Mouse (Mus musculus) spleen, adult 2 months (tissue): ENCODE measurements at regions not wholly inside any gene's neighbourhood (a gene's known extent, or its start where the extent isn't known, plus 50 kb on each side); places are given as distances from the start of the nearest gene placed in this dataset.

Experiments used
- DNase-seq, 2 experiments: peaks; one replicate each; pipeline versions ENCODE4 v3.0.0 to v3.0.0-alpha.2; 2012 to 2021; ENCODE audit warnings: low spot score in 2 of 2, low read depth in 1 of 2
- H3K27ac ChIP-seq: fragments of 200-500 bp; 2 replicates; pipeline ENCODE4 v1.5.1; 2012; ENCODE audit warnings: low read length, inconsistent platforms; ENCODE audit not compliant: insufficient read depth
- H3K27me3 ChIP-seq: fragments of 200-500 bp; 2 replicates; pipeline ENCODE4 v1.6.1; 2012; ENCODE audit warnings: mild to moderate bottlenecking, moderate library complexity, low read length, inconsistent platforms; ENCODE audit not compliant: control insufficient read depth, insufficient read depth
- H3K36me3 ChIP-seq: fragments of 200-500 bp; 2 replicates; pipeline ENCODE4 v1.6.1; 2012; ENCODE audit warnings: mild to moderate bottlenecking, low read length, inconsistent platforms; ENCODE audit not compliant: control insufficient read depth, insufficient read depth
- H3K4me1 ChIP-seq: fragments of 200-500 bp; 2 replicates; pipeline ENCODE4 v1.6.1; 2011; ENCODE audit warnings: inconsistent platforms; ENCODE audit not compliant: control insufficient read depth, insufficient read depth, insufficient read length
- H3K4me3 ChIP-seq: fragments of 200-500 bp; 2 replicates; pipeline ENCODE4 v1.5.1; 2011; ENCODE audit warnings: mild to moderate bottlenecking, inconsistent platforms; ENCODE audit not compliant: insufficient read depth, insufficient read length; ENCODE audit errors: extremely low read depth
- CTCF ChIP-seq: fragments of 200-500 bp; IDR thresholded peaks from 2 replicates; pipeline ENCODE4 v1.5.1; 2011; ENCODE audit warnings: mild to moderate bottlenecking, inconsistent platforms; ENCODE audit not compliant: insufficient read depth, insufficient read length, insufficient replicate concordance; ENCODE audit errors: extremely low read depth
- POLR2A ChIP-seq: fragments of 200-500 bp; IDR thresholded peaks from 2 replicates; pipeline ENCODE4 v1.6.1; 2011; ENCODE audit warnings: low read depth, low read length, inconsistent platforms
- WGBS: fragments of 180-500 bp; shearing (Covaris S2); methylation state at CpG from one replicate; pipeline ENCODE4 v1.1.7; 2018; 5-methylcytosine and 5-hydroxymethylcytosine counted together

DNA sequence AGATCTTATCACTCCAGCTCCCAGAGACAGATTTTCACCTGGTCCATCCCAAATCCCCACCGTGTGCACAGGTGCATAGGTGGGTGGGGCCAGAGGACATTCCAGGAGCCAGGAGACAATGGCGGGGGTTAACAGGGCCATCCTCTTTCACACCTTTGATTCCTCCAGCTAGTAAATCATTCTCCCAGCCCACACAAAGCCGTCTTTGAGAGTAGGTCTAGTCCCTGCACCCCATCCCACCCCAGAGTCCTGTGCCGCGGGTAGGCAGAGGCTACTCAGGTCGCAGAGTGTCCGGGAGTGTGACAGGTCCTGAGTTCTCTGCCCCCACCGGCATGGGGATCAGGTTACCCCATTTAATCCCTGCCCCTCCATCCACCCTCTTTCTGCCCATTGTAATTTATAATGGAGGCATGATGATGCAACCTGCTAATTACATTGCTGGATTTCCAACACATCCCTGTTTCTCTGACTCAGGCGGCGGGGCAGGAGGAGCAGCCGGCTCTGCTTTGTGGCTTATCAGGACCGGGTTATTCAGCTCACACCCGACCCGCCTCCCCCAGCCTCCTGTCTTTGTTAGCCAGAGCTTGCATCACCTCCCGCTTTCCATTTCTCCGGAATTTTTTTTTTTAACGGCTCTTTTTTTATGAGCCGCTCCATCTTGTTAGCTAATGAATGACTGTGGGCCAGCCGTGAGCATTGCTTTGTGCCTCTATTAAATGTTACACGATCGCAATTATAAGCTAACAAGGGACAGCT, 139.7 kb upstream of the 1600014C23Rik start:
- Histone ChIP-seq H3K27me3 (peaks cover 4% of the 10 kb centered on the region), H3K4me3 (no peak overlapping the region), H3K4me1 (no peaks in the 10 kb centered on the region), H3K27ac (no peak overlapping the region), H3K36me3 (no peaks in the 10 kb centered on the region)
- no peak for DNase-seq
- 30% methylated on average over 21 of the region's 21 CpGs for WGBS
- TF ChIP-seq POLR2A: no peak
- no peak for TF ChIP-seq CTCF

DNA sequence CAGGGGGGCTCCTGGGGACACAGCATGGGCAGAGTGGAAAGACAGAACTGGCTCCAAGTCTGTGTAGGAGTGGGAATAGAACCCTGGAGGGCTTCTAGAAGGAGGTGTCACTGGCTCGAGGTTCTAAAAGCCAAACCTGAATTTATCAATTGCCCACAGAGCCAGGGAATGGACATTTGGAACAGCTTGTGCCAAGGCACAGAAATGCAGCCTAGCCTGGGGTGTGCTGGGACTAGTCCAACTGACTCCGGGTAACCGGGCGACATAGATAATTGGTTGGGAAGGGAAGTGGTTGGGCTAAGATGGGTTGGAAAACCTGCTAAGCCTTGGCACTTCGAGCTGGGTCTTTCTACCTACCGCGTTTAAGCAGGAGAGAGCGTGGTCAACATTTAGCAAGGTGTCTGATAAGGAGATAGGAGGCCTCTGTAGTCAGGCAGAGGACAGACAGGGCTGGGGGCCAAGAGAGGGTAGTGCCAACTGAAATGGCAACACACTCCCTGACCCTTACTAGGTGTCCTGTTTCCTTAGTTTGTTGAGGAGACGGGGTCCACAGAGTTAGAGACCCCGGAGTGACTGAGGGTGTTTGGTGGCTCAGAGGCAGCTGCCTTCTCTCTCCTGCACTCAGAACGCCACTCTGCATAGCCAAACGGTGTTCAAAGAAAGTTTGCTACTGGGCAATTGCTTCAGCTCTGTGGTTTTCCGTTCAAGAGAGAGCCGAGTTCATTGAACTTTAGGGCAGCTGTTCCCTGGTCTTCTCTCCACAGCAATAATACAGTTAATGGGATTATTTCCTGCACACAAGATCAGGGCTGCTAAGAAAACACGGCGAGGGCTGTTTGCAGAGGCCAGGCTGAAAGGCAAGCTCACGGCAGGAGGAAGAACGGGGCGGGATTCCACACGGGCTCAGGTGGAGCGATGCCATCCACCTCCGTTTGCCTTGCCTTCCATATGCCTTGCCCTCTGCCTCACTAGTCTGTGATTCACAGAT, 138.3 kb upstream of the 1600014C23Rik start:
- Histone ChIP-seq H3K27me3 (peaks cover 4% of the 10 kb centered on the region), H3K4me1 (no peaks in the 10 kb centered on the region), H3K27ac (no peak overlapping the region), H3K36me3 (no peaks in the 10 kb centered on the region), H3K4me3 (no peak overlapping the region)
- WGBS: 19% methylated on average over 22 of the region's 22 CpGs
- TF ChIP-seq CTCF (no peak), POLR2A (no peak)
- DNase-seq: no peak

DNA sequence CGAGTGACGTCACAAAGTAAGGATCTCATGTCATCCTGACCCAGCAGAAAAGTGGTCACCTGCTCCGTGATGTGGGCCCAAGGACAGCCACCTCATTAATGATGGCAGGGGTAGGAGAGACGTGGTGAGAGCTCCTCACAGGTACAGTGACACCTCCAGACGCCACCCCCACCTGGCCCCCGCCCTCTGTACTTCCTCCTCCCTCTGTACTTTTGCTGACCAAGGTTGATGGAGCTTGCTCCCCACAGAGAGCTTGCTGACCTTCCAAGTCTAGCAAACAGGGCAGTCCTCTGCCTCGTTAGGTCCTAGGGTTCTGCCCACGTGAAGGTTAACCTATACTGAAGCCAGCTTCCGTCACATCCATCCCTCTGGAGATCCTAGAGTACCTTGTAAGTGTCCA, 137.4 kb upstream of the 1600014C23Rik start:
- Histone ChIP-seq H3K27me3 (peaks cover 4% of the 10 kb centered on the region), H3K4me3 (no peak overlapping the region), H3K4me1 (no peaks in the 10 kb centered on the region), H3K36me3 (no peaks in the 10 kb centered on the region), H3K27ac (no peak overlapping the region)
- no peak for DNase-seq
- no peak for TF ChIP-seq CTCF
- TF ChIP-seq POLR2A: no peak
- WGBS: 69% methylated on average over 9 of the region's 9 CpGs

DNA sequence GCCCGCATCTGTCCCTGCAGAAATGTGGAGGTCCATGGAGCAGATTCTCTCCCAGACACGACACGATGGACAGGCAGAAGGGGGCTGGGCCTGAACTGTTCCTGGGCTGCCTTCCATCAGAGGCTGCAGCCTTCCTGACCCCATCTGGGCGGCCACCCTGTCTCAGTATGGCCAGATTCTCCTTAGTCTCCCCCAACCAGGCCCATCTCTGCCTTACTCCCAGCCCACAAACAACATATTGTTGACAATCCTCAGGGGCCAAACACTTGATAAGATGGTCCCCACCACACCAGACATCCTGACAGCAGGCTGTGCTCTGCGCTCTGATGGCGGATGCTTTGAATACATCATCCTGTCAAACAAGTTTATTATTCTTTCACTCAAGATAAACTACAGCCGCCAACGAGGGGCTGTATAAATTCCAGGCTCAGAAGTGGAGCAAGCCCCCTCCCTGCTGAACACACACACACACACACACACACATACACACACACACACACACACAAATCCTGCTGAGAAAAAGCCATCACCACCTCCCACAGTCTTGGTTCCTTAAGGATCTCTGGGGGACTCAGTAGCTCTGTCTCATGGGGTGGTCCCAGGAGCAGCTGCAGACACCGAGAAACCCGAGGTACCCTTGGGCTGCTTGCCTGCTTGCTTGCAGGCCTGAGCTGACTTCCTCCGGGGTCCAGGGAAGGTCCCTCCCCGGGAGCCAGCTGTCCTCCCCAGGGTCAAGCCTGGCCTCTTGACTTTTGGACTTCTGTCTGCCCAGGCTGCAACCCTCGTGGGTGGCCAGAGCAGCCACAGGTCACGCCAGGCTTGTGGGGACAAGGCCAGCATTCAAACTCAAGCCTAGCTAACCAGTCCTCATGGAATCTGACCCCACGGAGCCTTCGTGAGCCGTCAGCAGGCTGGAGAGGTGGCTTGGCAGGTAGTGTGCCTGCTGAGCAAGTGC, 135.6 kb upstream of the 1600014C23Rik start:
- Histone ChIP-seq H3K4me1 (no peaks in the 10 kb centered on the region), H3K4me3 (no peak overlapping the region), H3K27ac (no peak overlapping the region), H3K27me3 (peaks cover 4% of the 10 kb centered on the region), H3K36me3 (no peaks in the 10 kb centered on the region)
- TF ChIP-seq CTCF: no peak
- TF ChIP-seq POLR2A: no peak
- DNase-seq: no peak
- 81% methylated on average over 17 of the region's 17 CpGs for WGBS

DNA sequence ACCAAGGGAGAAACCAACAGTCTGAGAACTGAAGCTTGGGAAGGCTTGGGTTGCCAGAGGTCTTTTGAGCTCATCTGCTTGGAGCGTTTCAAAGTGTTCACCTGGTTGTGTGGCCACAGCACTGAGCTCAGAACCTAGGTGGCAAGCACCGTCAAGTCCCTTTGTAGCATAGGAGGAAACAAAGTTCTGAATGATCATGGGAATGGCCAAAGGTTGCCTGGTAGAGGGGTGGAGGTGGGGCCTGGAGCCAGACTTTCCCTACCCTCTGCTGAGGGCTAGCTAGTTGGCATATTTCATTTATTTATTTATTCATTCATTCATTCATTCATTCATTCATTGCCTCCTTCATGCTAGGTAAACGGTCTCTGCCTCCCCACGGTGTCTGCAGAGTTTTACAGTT, 134.9 kb upstream of the 1600014C23Rik start:
- Histone ChIP-seq H3K27me3 (peaks cover 3% of the 10 kb centered on the region), H3K36me3 (no peaks in the 10 kb centered on the region), H3K27ac (no peak overlapping the region), H3K4me1 (no peaks in the 10 kb centered on the region), H3K4me3 (no peak overlapping the region)
- TF ChIP-seq POLR2A (no peak), CTCF (no peak)
- DNase-seq: no peak
- 92% methylated on average over 4 of the region's 4 CpGs for WGBS

DNA sequence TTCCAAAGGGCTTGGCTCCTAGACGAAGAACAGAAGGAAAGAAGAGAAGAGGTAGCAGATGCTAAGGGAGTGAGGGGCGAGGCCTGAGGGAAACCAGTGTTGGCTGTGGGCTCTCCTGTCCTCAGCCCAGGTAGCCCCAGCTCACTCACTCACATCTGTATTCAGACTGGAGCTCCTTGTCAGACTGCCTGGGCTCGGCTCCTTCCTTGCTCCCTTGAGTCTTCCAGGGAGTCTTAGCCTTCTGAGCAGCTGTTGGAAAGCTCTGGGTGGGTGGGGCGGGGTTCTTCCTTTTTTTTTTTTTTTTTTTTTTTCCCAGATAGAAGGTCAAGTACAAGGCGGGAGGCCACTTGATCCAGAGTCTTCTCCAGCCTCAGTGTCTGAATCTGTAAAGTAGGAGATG, 134.1 kb upstream of the 1600014C23Rik start:
- DNase-seq: no peak
- Histone ChIP-seq H3K4me3 (no peak overlapping the region), H3K4me1 (no peaks in the 10 kb centered on the region), H3K27me3 (no peaks in the 10 kb centered on the region), H3K36me3 (no peaks in the 10 kb centered on the region), H3K27ac (no peak overlapping the region)
- WGBS: 86% methylated on average over 5 of the region's 5 CpGs
- TF ChIP-seq POLR2A: no peak
- TF ChIP-seq CTCF: no peak
